Mouse (Mus musculus) lung, postnatal 0 days (tissue): ENCODE measurements around the gene Samt1. TPM values are rescaled to one million over a fixed set of nuclear protein-coding genes. Genes with fewer than 3 reads are reported as not detected.
"Not testable (repeated sequence)": the region's sequence is repeated elsewhere in the genome, so short reads cannot be mapped to it uniquely, and the experiment has no call there.

ENCODE experiments used
- ATAC-seq: fragments of 200-750 bp; cut with Nextera tagmentation; 2 replicates; pipeline ENCODE4 v1.8.0; 2017; ENCODE audit warnings: moderate library complexity
- DNase-seq: peaks from one replicate; pipeline ENCODE4 v3.0.0-alpha.2; 2016; ENCODE audit warnings: low spot score
- H3K27ac ChIP-seq: fragments of 300-500 bp; sonication (generic); 2 replicates; pipeline ENCODE4 v1.5.1; 2014; ENCODE audit warnings: antibody characterized with exemption, mild to moderate bottlenecking, low read length, mixed read lengths
- H3K27me3 ChIP-seq: fragments of 300-500 bp; sonication (generic); replicated peaks from 2 replicates; pipeline ENCODE4 v1.6.1; 2014; ENCODE audit warnings: low read length, mixed read lengths; ENCODE audit not compliant: insufficient read depth
- H3K36me3 ChIP-seq: fragments of 300-500 bp; sonication (generic); 2 replicates; pipeline ENCODE4 v1.6.1; 2014; ENCODE audit warnings: low read length, mixed read lengths; ENCODE audit not compliant: insufficient read depth
- H3K4me1 ChIP-seq: fragments of 300-500 bp; sonication (generic); 2 replicates; pipeline ENCODE4 v1.6.1; 2014; ENCODE audit warnings: antibody characterized with exemption, low read depth, low read length, mixed read lengths; ENCODE audit not compliant: insufficient read depth
- H3K4me2 ChIP-seq: fragments of 300-500 bp; sonication (generic); replicated peaks from 2 replicates; pipeline ENCODE4 v1.6.1; 2014; ENCODE audit warnings: low read depth, mild to moderate bottlenecking, low read length, moderate library complexity, mixed read lengths
- H3K4me3 ChIP-seq: fragments of 300-500 bp; sonication (generic); 2 replicates; pipeline ENCODE4 v1.5.1; 2014; ENCODE audit warnings: low read depth, low read length
- H3K9ac ChIP-seq: fragments of 300-500 bp; sonication (generic); replicated peaks from 2 replicates; pipeline ENCODE4 v1.6.1; 2014; ENCODE audit warnings: low read depth, mild to moderate bottlenecking
- H3K9me3 ChIP-seq: fragments of 300-500 bp; sonication (generic); 2 replicates; pipeline ENCODE4 v1.6.1; 2016; ENCODE audit warnings: low read length, mixed read lengths
- CTCF ChIP-seq: IDR thresholded peaks from 2 replicates; pipeline ENCODE4 v1.5.1; 2016; ENCODE audit warnings: antibody characterized with exemption, mild to moderate bottlenecking
- EP300 ChIP-seq: IDR thresholded peaks from 2 replicates; pipeline ENCODE4 v1.6.1; 2016; ENCODE audit warnings: antibody characterized with exemption, mild to moderate bottlenecking, control low read depth
- WGBS: fragments of 180-500 bp; shearing (Covaris S2); extraction: QIAGEN DNeasy Blood & Tissue Kit; methylation state at CpG from one replicate; pipeline ENCODE4 v1.1.7; 2014; 5-methylcytosine and 5-hydroxymethylcytosine counted together
- polyA plus RNA-seq: library from polyadenylated mRNA; unstranded; fragments of >200 nt; fragmentation: Nextera tagmentation; extraction: Ambion mirVana; gene quantifications from 2 replicates; pipeline ENCODE4 v1.2.1, GENCODE M21; 2015

The Samt1 gene
- polyA plus RNA-seq = not detected in 2 replicates

DNA sequence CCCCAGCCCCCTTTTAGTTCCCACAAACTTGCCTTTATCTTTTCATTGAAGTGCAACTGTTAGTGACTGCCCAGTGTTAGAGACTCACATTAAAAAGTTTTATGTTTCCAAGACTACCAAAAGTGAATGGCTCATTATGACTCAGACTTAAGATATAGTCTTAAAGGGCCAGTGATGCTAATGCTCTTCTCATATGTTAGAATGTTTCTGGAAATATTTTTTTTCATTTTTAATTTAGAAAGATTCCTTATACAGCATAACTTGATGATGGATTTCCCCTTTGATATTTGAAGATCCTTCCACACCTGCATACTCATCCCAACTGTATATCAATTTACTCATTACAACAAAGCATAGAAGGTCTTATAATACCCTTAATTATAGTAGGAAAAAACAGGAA, at the start of gene Samt1:
TSS of gene Samt1 (minus strand) at position 101 of the 400 bp plus-strand sequence.
- not testable (repeated sequence) for H3K4me2 ChIP-seq, H3K4me1 ChIP-seq, H3K4me3 ChIP-seq, H3K36me3 ChIP-seq, H3K9ac ChIP-seq, H3K9me3 ChIP-seq, H3K27ac ChIP-seq, H3K27me3 ChIP-seq, DNase-seq, ATAC-seq

DNA sequence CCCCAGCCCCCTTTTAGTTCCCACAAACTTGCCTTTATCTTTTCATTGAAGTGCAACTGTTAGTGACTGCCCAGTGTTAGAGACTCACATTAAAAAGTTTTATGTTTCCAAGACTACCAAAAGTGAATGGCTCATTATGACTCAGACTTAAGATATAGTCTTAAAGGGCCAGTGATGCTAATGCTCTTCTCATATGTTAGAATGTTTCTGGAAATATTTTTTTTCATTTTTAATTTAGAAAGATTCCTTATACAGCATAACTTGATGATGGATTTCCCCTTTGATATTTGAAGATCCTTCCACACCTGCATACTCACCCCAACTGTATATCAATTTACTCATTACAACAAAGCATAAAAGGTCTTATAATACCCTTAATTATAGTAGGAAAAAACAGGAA, 42.5 kb upstream of the Samt1 start, which contains the start of gene Gm10057:
TSS of gene Gm10057 (minus strand) at position 101 of the 400 bp plus-strand sequence.
- H3K27me3 ChIP-seq, H3K4me3 ChIP-seq, H3K4me1 ChIP-seq, H3K9ac ChIP-seq, H3K9me3 ChIP-seq, DNase-seq, H3K27ac ChIP-seq, H3K36me3 ChIP-seq, ATAC-seq, H3K4me2 ChIP-seq: not testable (repeated sequence)

DNA sequence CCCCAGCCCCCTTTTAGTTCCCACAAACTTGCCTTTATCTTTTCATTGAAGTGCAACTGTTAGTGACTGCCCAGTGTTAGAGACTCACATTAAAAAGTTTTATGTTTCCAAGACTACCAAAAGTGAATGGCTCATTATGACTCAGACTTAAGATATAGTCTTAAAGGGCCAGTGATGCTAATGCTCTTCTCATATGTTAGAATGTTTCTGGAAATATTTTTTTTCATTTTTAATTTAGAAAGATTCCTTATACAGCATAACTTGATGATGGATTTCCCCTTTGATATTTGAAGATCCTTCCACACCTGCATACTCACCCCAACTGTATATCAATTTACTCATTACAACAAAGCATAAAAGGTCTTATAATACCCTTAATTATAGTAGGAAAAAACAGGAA, 21.3 kb upstream of the Samt1 start, which contains the start of gene 4921511M17Rik:
TSS of gene 4921511M17Rik (minus strand) at position 101 of the 400 bp plus-strand sequence.
- H3K4me2 ChIP-seq, H3K36me3 ChIP-seq, H3K4me1 ChIP-seq, H3K9ac ChIP-seq, DNase-seq, H3K27me3 ChIP-seq, H3K9me3 ChIP-seq, H3K4me3 ChIP-seq, H3K27ac ChIP-seq, ATAC-seq: not testable (repeated sequence)

DNA sequence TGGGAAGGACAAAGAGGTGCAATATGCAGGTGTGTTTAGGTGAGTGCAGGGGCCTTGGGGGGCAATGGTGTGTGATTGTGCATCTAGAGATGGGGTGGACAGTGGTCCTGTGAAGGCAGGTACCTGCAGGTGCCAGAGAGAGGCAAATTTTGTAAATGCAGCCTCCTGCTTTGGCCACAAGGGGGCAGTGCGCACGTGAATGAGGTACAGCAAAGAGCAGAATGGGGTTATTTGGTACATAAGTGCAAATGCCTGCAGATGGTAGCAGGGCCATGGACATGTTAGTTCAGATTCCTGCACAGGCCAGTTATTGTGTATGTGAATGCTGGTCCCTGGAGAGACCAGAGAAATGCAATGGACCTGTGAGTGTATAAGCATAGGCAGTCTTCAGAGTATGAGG, 35.5 kb downstream of the Samt1 start:
- not testable (repeated sequence) for DNase-seq, H3K36me3 ChIP-seq, H3K4me3 ChIP-seq, H3K9ac ChIP-seq, H3K9me3 ChIP-seq, H3K27me3 ChIP-seq, ATAC-seq, H3K4me1 ChIP-seq, H3K4me2 ChIP-seq, H3K27ac ChIP-seq
- WGBS = no CpG with 5 or more reads among the region's 2 CpGs

DNA sequence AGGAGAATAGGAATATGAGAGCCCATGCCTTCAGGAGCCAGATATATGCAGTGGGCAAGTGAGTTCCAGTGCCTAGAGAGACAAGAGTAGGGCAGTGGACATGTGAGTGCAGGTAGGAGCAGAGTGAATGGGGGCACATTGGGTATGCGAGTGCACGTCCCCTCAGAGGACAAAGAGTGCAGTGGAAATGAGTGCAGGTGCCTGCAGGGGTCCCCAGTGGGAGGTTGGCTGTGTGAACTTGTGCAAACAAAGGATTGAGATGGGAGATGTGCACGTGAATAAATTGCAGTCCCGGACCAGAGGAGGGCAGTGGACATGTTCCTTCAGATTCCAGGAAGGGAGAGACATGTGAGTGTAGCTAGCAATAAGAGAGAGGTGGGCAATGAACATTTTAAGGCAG, 36.0 kb downstream of the Samt1 start:
- H3K36me3 ChIP-seq, H3K27me3 ChIP-seq, H3K4me3 ChIP-seq, H3K27ac ChIP-seq, H3K4me1 ChIP-seq, DNase-seq, ATAC-seq, H3K4me2 ChIP-seq, H3K9ac ChIP-seq, H3K9me3 ChIP-seq: not testable (repeated sequence)
- 16% methylated on average over 4 of the region's 4 CpGs for WGBS

DNA sequence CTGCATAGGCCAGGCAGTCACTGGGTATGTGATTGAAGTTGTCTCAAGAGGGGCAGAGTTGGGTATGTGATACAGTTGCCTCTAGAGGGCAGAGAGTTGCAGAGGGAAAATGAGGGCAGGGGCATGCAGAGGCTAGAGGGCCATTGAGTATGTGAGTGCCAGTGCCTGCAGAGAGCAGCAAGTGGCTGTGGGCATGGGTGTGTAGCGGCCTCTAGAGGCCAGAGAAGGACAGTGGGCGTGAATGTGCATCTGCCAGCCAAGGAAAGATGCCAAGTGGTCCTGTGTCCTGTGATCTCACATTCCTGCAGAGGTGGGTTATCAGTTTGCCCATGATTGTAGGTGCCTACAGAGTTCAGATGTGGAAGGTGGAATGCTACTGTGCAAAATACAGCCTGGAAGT, 38.0 kb downstream of the Samt1 start:
- no peaks in the 10 kb centered on the region for H3K9me3 ChIP-seq
- H3K36me3 ChIP-seq = no peaks in the 10 kb centered on the region
- H3K27ac ChIP-seq = no peak overlapping the region
- H3K27me3 ChIP-seq = no peaks in the 10 kb centered on the region
- WGBS = 15% methylated on average over 2 of the region's 2 CpGs
- no peak for ATAC-seq
- H3K9ac ChIP-seq = no peak overlapping the region
- H3K4me1 ChIP-seq = no peaks in the 10 kb centered on the region
- DNase-seq = no peak
- no peak overlapping the region for H3K4me2 ChIP-seq
- no peak overlapping the region for H3K4me3 ChIP-seq
- TF ChIP-seq EP300 (no peak), CTCF (peak; percentile 42)

DNA sequence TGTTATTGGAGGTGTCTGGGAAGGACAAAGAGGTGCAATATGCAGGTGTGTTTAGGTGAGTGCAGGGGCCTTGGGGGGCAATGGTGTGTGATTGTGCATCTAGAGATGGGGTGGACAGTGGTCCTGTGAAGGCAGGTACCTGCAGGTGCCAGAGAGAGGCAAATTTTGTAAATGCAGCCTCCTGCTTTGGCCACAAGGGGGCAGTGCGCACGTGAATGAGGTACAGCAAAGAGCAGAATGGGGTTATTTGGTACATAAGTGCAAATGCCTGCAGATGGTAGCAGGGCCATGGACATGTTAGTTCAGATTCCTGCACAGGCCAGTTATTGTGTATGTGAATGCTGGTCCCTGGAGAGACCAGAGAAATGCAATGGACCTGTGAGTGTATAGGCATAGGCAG, 59.6 kb downstream of the Samt1 start:
- H3K4me3 ChIP-seq, H3K27ac ChIP-seq, H3K9me3 ChIP-seq, H3K27me3 ChIP-seq, DNase-seq, H3K4me2 ChIP-seq, H3K36me3 ChIP-seq, H3K9ac ChIP-seq, ATAC-seq, H3K4me1 ChIP-seq: not testable (repeated sequence)
- WGBS = no CpG with 5 or more reads among the region's 2 CpGs

Other genes starting within 250 kb of the Samt1 start
- 4.9 and 5.3 TPM in 2 replicates for gene Spin2c, start 180.4 kb downstream of the Samt1 start, polyA plus RNA-seq
- not detected in 2 replicates for gene 4921511M17Rik, start 21.2 kb upstream of the Samt1 start, polyA plus RNA-seq
- not detected in 2 replicates for gene Gm10057, start 42.4 kb upstream of the Samt1 start, polyA plus RNA-seq
- not detected in 2 replicates for gene Gm15140, start 108.0 kb upstream of the Samt1 start, polyA plus RNA-seq